ENCODE assay signal across 9 mouse cellular contexts in genomic region chr10:127591514-127591913, GRCm38 (mm10). TPM values are rescaled to one million over a fixed set of nuclear protein-coding genes. Genes with fewer than 3 reads are reported as not detected.
A peak's percentile ranks its signal among the peaks of the same experiment; 100 is the strongest.
DNase-seq lines count a peak whose midpoint lies in the region; ATAC-seq and TF ChIP-seq lines count a peak whose summit lies in the region.
"Had no signal": no experiment of that assay in that cellular context is flagged by ENCODE, and none has a peak within 500 bp of the region (broad histone marks: within the 10 kb centered on the region; RNA-seq: fewer than 3 reads in every experiment).

No protein-coding gene starts in this region.

- TF ChIP-seq CTCF in left cerebral cortex, adult 2 months (IDR thresholded peaks at IDR 0.05) = no peak

- no peak overlapping the region for H3K9ac ChIP-seq in hindbrain, embryonic 11.5 days (ENCODE audit: low read depth, low read length)
- H3K9ac ChIP-seq in neural tube, embryonic 13.5 days = 0 out of 2 replicates have a peak overlapping the region, but pooled peaks have one; percentile 6
- H3K9ac ChIP-seq: liver, embryonic 13.5 days had no signal

- H3K27ac ChIP-seq in left cerebral cortex, adult 2 months = peak overlapping the region; percentile 15
- peak overlapping the region; percentile 22 for H3K27ac ChIP-seq in brown adipose tissue, adult 24 weeks (replicated peaks; ENCODE audit: low read depth, low read length)
- 0 out of 2 replicates have a peak overlapping the region, but pooled peaks have one; percentile 3 for H3K27ac ChIP-seq in hindbrain, embryonic 11.5 days (ENCODE audit: low read depth, low read length)
- H3K27ac ChIP-seq in neural tube, embryonic 13.5 days (replicated peaks) = 0 out of 2 replicates have a peak overlapping the region, but pooled peaks have one; percentile 25
- H3K27ac ChIP-seq: liver, embryonic 13.5 days had no signal

- 24% methylated on average over 7 of the region's 7 CpGs for WGBS in hindbrain, embryonic 11.5 days
- 8% methylated on average over 7 of the region's 7 CpGs for WGBS in neural tube, embryonic 13.5 days

- H3K36me3 ChIP-seq in hindbrain, embryonic 11.5 days (ENCODE audit: control insufficient read depth, insufficient read depth, low read length) = peaks cover 20% of the 10 kb centered on the region
- H3K36me3 ChIP-seq in neural tube, embryonic 13.5 days = peaks cover 93% of the 10 kb centered on the region

- no peaks in the 10 kb centered on the region for H3K9me3 ChIP-seq in hindbrain, embryonic 11.5 days (ENCODE audit: control insufficient read depth, low read length)
- H3K9me3 ChIP-seq in neural tube, embryonic 13.5 days = no peaks in the 10 kb centered on the region
- H3K9me3 ChIP-seq: liver, embryonic 13.5 days had no signal

- ATAC-seq in hindbrain, embryonic 11.5 days (ENCODE audit: low FRiP score) = peak; percentile 87
- ATAC-seq in neural tube, embryonic 13.5 days (ENCODE audit: low read depth) = peak; percentile 85

- no peaks in the 10 kb centered on the region for H3K27me3 ChIP-seq in hindbrain, embryonic 11.5 days (ENCODE audit: control insufficient read depth, insufficient read depth, low read length)
- no peaks in the 10 kb centered on the region for H3K27me3 ChIP-seq in neural tube, embryonic 13.5 days
- H3K27me3 ChIP-seq: liver, embryonic 13.5 days had no signal

- intact Hi-C loops in left cerebral cortex, adult 2 months (cut with DNase I) = no loop called here
- intact Hi-C loops in left cerebral cortex, postnatal 25 days (cut with DNase I) = no loop called here

- H3K4me2 ChIP-seq in hindbrain, embryonic 11.5 days (replicated peaks; ENCODE audit: low read depth, low read length) = no peak overlapping the region
- no peak overlapping the region for H3K4me2 ChIP-seq in neural tube, embryonic 13.5 days
- H3K4me2 ChIP-seq: liver, embryonic 13.5 days had no signal

- peaks cover 6% of the 10 kb centered on the region; the same call in 1 of the 2 replicates for H3K4me1 ChIP-seq in brown adipose tissue, adult 24 weeks (ENCODE audit: control insufficient read depth, insufficient read depth, insufficient read length, low read length)
- H3K4me1 ChIP-seq in hindbrain, embryonic 11.5 days (replicated peaks; ENCODE audit: control insufficient read depth, insufficient read depth, low read length) = peaks cover 2% of the 10 kb centered on the region; the same call in 1 of the 2 replicates
- H3K4me1 ChIP-seq in neural tube, embryonic 13.5 days (replicated peaks) = peaks cover 20% of the 10 kb centered on the region

- no peak for DNase-seq in left cerebral cortex, adult 2 months (ENCODE audit: extremely low spot score in 1 of 2, low spot score in 2 of 2)
- DNase-seq in left cerebral cortex, postnatal 25 days (ENCODE audit: low spot score in 2 of 2) = no peak
- peak; percentile 52 for DNase-seq in hindbrain, embryonic 11.5 days (ENCODE audit: low spot score)
- DNase-seq in right cerebral cortex, adult 2 months (ENCODE audit: low spot score in 2 of 2) = no peak
- no peak for DNase-seq in cerebellum, adult 11-12 months
- DNase-seq in layer of hippocampus, adult 8-10 months (ENCODE audit: low spot score in 2 of 2) = no peak
- DNase-seq: liver, embryonic 13.5 days had no signal

- no peak overlapping the region for H3K4me3 ChIP-seq in left cerebral cortex, adult 2 months
- no peak overlapping the region for H3K4me3 ChIP-seq in brown adipose tissue, adult 24 weeks (ENCODE audit: insufficient read depth, low read depth, low read length)
- no peak overlapping the region for H3K4me3 ChIP-seq in hindbrain, embryonic 11.5 days (ENCODE audit: low read depth, low read length)
- no peak overlapping the region for H3K4me3 ChIP-seq in neural tube, embryonic 13.5 days
- H3K4me3 ChIP-seq: liver, embryonic 13.5 days had no signal

RNA-seq across cellular contexts. Expression of gene Lrp1, which starts 29.4 kb away (rescaled TPM):
- total RNA-seq in left cerebral cortex, adult 2 months (2021) = 100 to 1,000 TPM; 341 to 357 TPM
- 100 to 1,000 TPM; 277 to 285 TPM for total RNA-seq in left cerebral cortex, postnatal 25 days (2021)
- 43.8 and 47.2 TPM in 2 replicates for polyA plus RNA-seq in brown adipose tissue, adult 24 weeks (2012; ENCODE audit: insufficient read depth, insufficient read length, missing spikeins)
- polyA plus RNA-seq in hindbrain, embryonic 11.5 days (2014; fragmentation: Nextera tagmentation; extraction: Ambion mirVana) = 66.3 and 67.1 TPM in 2 replicates
- polyA plus RNA-seq in neural tube, embryonic 13.5 days (2015; fragmentation: Nextera tagmentation; extraction: Ambion mirVana) = 80.9 and 110 TPM in 2 replicates
- 100 to 1,000 TPM; 293 to 333 (median 304) TPM for total RNA-seq in layer of hippocampus, adult 8-10 months (2022)

RNA-seq across cellular contexts. Expression of gene Stat6, which starts 51.3 kb away (rescaled TPM):
- total RNA-seq in left cerebral cortex, adult 2 months (2021) = 10 to 100 TPM; 11.4 to 12.9 TPM
- 10 to 100 TPM in 1 of 2 experiments, 1 to 10 TPM in 1; 8.8 to 10.2 TPM for total RNA-seq in left cerebral cortex, postnatal 25 days (2021)
- 24.7 and 28.8 TPM in 2 replicates for polyA plus RNA-seq in brown adipose tissue, adult 24 weeks (2012; ENCODE audit: insufficient read depth, insufficient read length, missing spikeins)
- polyA plus RNA-seq in hindbrain, embryonic 11.5 days (2014; fragmentation: Nextera tagmentation; extraction: Ambion mirVana) = 6.0 and 6.9 TPM in 2 replicates
- 5.9 and 6.0 TPM in 2 replicates for polyA plus RNA-seq in neural tube, embryonic 13.5 days (2015; fragmentation: Nextera tagmentation; extraction: Ambion mirVana)
- 10 to 100 TPM in 3 of 4 experiments, 1 to 10 TPM in 1; 10.0 to 13.6 (median 11.3) TPM for total RNA-seq in layer of hippocampus, adult 8-10 months (2022)

RNA-seq across cellular contexts. Expression of gene Nxph4, which starts 57.2 kb away (rescaled TPM):
- total RNA-seq in left cerebral cortex, adult 2 months (2021) = 1 to 10 TPM; 5.4 to 5.5 TPM
- 1 to 10 TPM; 5.5 to 6.9 TPM for total RNA-seq in left cerebral cortex, postnatal 25 days (2021)
- polyA plus RNA-seq in brown adipose tissue, adult 24 weeks (2012; ENCODE audit: insufficient read depth, insufficient read length, missing spikeins) = not detected in 2 replicates
- polyA plus RNA-seq in hindbrain, embryonic 11.5 days (2014; fragmentation: Nextera tagmentation; extraction: Ambion mirVana) = 54.5 and 59.8 TPM in 2 replicates
- polyA plus RNA-seq in neural tube, embryonic 13.5 days (2015; fragmentation: Nextera tagmentation; extraction: Ambion mirVana) = 128 and 133 TPM in 2 replicates
- total RNA-seq in layer of hippocampus, adult 8-10 months (2022) = 1 to 10 TPM; 1.9 to 2.7 (median 2.3) TPM
